Comparison of ENCODE assay signal across 12 mouse cellular contexts in genomic region chr6:146230373-146230788, GRCm38 (mm10).
DNase-seq lines count a peak whose midpoint lies in the region; ATAC-seq lines count a peak whose summit lies in the region.
"Had no signal": no experiment of that assay in that cellular context is flagged by ENCODE, and none has a peak within 500 bp of the region (broad histone marks: within the 10 kb centered on the region; RNA-seq: fewer than 3 reads in every experiment).

No protein-coding gene starts in this region.

- no peak overlapping the region for H3K9ac ChIP-seq in forebrain, embryonic 14.5 days (ENCODE audit: low read length)
- H3K9ac ChIP-seq in forebrain, embryonic 13.5 days, result no peak overlapping the region
- H3K9ac ChIP-seq in liver, embryonic 13.5 days, result peak overlapping the region; percentile 44; the same call in 1 of the 2 replicates
- H3K9ac ChIP-seq: heart, embryonic 12.5 days; kidney, embryonic 15.5 days; limb, embryonic 13.5 days; neural tube, embryonic 12.5 days had no signal

- H3K4me2 ChIP-seq in forebrain, embryonic 14.5 days (ENCODE audit: low read length), result no peak overlapping the region
- H3K4me2 ChIP-seq in forebrain, embryonic 13.5 days, result no peak overlapping the region
- H3K4me2 ChIP-seq in liver, embryonic 13.5 days, result peak overlapping the region; percentile 62
- H3K4me2 ChIP-seq: heart, embryonic 12.5 days; kidney, embryonic 15.5 days; limb, embryonic 13.5 days; neural tube, embryonic 12.5 days had no signal

- no peak for DNase-seq in forebrain, embryonic 14.5 days (ENCODE audit: low spot score)
- DNase-seq in spleen, postnatal 36 days (ENCODE audit: low spot score in 2 of 2), result peak; percentile 20 to 37
- no peak for DNase-seq in spleen, postnatal 4 days (ENCODE audit: low spot score in 2 of 2)
- peak; percentile 57 for DNase-seq in liver, embryonic 13.5 days
- DNase-seq in left cerebral cortex, postnatal 10 days (ENCODE audit: extremely low spot score in 1 of 2, low spot score in 2 of 2), result no peak
- no peak for DNase-seq in frontal cortex, postnatal 10 days (ENCODE audit: low spot score in 2 of 2)
- DNase-seq in layer of hippocampus, postnatal 14 days (ENCODE audit: low spot score in 2 of 2), result no peak

- no peak overlapping the region for H3K27ac ChIP-seq in forebrain, embryonic 14.5 days (ENCODE audit: low read depth, low read length)
- no peak overlapping the region for H3K27ac ChIP-seq in forebrain, embryonic 13.5 days
- peak overlapping the region; percentile 86 for H3K27ac ChIP-seq in liver, embryonic 13.5 days
- H3K27ac ChIP-seq: kidney, embryonic 15.5 days; limb, embryonic 13.5 days; neural tube, embryonic 12.5 days had no signal

- no peaks in the 10 kb centered on the region for H3K36me3 ChIP-seq in forebrain, embryonic 14.5 days (ENCODE audit: control insufficient read depth, insufficient read depth, low read length)
- H3K36me3 ChIP-seq in forebrain, embryonic 13.5 days (ENCODE audit: poor library complexity, severe bottlenecking), result no peaks in the 10 kb centered on the region
- H3K36me3 ChIP-seq in liver, embryonic 13.5 days, result peaks cover 33% of the 10 kb centered on the region
- H3K36me3 ChIP-seq: kidney, embryonic 15.5 days; limb, embryonic 13.5 days; neural tube, embryonic 12.5 days had no signal

- H3K9me3 ChIP-seq in forebrain, embryonic 14.5 days (replicated peaks; ENCODE audit: control insufficient read depth, low read length), result no peaks in the 10 kb centered on the region
- no peaks in the 10 kb centered on the region for H3K9me3 ChIP-seq in forebrain, embryonic 13.5 days (replicated peaks)
- no peaks in the 10 kb centered on the region for H3K9me3 ChIP-seq in liver, embryonic 13.5 days (replicated peaks)
- H3K9me3 ChIP-seq: heart, embryonic 12.5 days; kidney, embryonic 15.5 days; limb, embryonic 13.5 days; neural tube, embryonic 12.5 days had no signal

- ATAC-seq in forebrain, embryonic 14.5 days, result peak; percentile 46; the same call in 1 of the 2 replicates
- ATAC-seq in forebrain, embryonic 13.5 days, result no peak
- ATAC-seq in liver, embryonic 13.5 days (ENCODE audit: low read depth), result peak; percentile 94

- no peaks in the 10 kb centered on the region for H3K4me1 ChIP-seq in forebrain, embryonic 14.5 days (ENCODE audit: control insufficient read depth, insufficient read depth, low read length)
- peaks cover 13% of the 10 kb centered on the region; the same call in 1 of the 2 replicates for H3K4me1 ChIP-seq in forebrain, embryonic 13.5 days
- H3K4me1 ChIP-seq in liver, embryonic 13.5 days (replicated peaks), result peaks cover 58% of the 10 kb centered on the region
- H3K4me1 ChIP-seq: kidney, embryonic 15.5 days had no signal

- intact Hi-C loops in left cerebral cortex, postnatal 10 days (cut with DNase I), result no loop called here

- no peaks in the 10 kb centered on the region for H3K27me3 ChIP-seq in forebrain, embryonic 14.5 days (replicated peaks; ENCODE audit: control insufficient read depth, insufficient read depth, low read length)
- no peaks in the 10 kb centered on the region for H3K27me3 ChIP-seq in forebrain, embryonic 13.5 days
- no peaks in the 10 kb centered on the region for H3K27me3 ChIP-seq in liver, embryonic 13.5 days
- H3K27me3 ChIP-seq: heart, embryonic 12.5 days; kidney, embryonic 15.5 days; limb, embryonic 13.5 days; neural tube, embryonic 12.5 days had no signal

- H3K4me3 ChIP-seq in forebrain, embryonic 14.5 days (ENCODE audit: low read depth, low read length), result no peak overlapping the region
- H3K4me3 ChIP-seq in forebrain, embryonic 13.5 days, result no peak overlapping the region
- H3K4me3 ChIP-seq in liver, embryonic 13.5 days (replicated peaks), result peak overlapping the region; percentile 27
- H3K4me3 ChIP-seq: heart, embryonic 12.5 days; kidney, embryonic 15.5 days; limb, embryonic 13.5 days; neural tube, embryonic 12.5 days had no signal

- 66% methylated on average over 9 of the region's 9 CpGs for WGBS in forebrain, embryonic 14.5 days
- WGBS in forebrain, embryonic 13.5 days, result 65% methylated on average over 9 of the region's 9 CpGs
- 27% methylated on average over 9 of the region's 9 CpGs for WGBS in liver, embryonic 13.5 days (ENCODE audit: insufficient replicate concordance)

Comparison
In these comparisons a context has a peak if more than half of its experiments do, and no peak if none do; other contexts are left out.
1. DNase-seq: peak in spleen, postnatal 36 days (2 of 2) and liver, embryonic 13.5 days (single experiment); none in forebrain, embryonic 14.5 days (single experiment), spleen, postnatal 4 days (0 of 2), left cerebral cortex, postnatal 10 days (0 of 2), frontal cortex, postnatal 10 days (0 of 2) and layer of hippocampus, postnatal 14 days (0 of 2).